Mouse (Mus musculus) layer of hippocampus, postnatal 25 days (tissue): Measurements from ENCODE around the gene Ubac2. TPM values are rescaled to one million over a fixed set of nuclear protein-coding genes. Genes with fewer than 3 reads are reported as not detected.
"Not testable (repeated sequence)": the region's sequence is repeated elsewhere in the genome, so short reads cannot be mapped to it uniquely, and the experiment has no call there.

Source experiments
- DNase-seq, 2 experiments: peaks; one replicate each; pipeline ENCODE4 v3.0.0; 2022; ENCODE audit warnings: mixed read lengths in 2 of 2, low spot score in 1 of 2; ENCODE audit errors: extremely low spot score in 1 of 2
- total RNA-seq, 2 experiments: library from RNA; stranded (reverse); gene quantifications; 2 replicates each; pipeline ENCODE4 v1.2.3; 2021

Gene Ubac2
- total RNA-seq, 2 experiments from 2014 or later = 48.3 to 52.4 TPM

DNA sequence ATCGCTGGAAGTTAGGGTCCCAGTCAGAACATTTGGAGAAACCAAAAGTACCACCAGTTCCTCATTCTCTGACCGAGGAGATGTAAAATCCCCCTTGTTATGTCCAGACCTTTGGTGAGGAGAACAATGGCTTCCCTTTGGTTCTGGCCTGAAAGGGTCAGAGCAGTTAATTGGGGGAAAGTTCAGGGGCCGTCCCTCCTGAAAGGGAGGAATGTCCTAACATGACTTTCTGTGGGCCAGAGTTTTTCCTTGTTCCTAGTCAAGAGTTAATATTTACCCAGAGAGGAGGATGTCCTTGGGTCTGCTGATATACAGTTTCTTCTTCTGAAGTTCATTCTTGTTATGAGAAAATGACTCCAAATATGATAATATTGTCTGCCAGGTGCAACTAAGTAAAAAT, 189.6 kb downstream of the Ubac2 start:
- not testable (repeated sequence) for DNase-seq

DNA sequence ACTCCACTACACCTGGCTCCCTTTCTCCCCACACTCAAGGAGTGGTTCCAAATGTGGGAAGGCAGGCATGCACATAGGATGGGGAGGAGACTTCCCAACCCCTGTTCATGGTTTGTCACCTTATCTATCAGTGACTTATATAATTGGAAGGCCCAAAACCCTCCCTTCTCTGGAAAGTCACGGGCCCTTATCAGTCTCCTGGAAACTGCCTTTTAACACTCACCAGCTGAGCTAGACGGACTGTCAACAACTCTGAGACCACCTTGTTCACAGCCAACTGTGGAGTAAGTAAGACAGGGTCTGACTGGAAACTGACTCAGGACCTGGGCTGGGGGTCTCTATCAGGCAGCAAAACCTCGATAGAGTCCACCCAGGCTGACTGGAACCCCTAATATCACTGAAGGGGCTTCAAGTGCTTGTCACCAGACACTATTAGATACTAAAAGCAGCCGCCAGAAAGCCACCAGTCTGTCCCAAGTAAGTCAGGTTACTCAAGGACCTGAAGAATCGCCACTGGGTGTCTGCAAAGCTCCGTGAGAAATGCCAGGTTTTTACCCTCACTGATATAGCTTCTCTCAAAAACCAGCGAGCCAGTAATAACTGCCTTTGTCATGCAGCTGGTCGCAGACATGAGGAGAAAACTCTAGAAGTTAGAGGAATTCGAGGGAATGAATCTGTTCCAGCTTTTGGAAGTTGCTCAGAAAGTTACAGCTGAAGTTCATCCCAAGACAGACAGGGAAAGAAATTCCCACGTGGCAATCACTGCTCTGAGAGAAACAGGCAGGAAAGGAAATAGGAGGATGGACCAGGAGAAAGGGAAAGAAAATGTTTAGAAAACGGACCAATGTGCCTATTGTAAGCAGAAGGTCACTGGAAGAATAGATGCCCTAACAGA, 190.6 kb downstream of the Ubac2 start:
- DNase-seq = no peak

DNA sequence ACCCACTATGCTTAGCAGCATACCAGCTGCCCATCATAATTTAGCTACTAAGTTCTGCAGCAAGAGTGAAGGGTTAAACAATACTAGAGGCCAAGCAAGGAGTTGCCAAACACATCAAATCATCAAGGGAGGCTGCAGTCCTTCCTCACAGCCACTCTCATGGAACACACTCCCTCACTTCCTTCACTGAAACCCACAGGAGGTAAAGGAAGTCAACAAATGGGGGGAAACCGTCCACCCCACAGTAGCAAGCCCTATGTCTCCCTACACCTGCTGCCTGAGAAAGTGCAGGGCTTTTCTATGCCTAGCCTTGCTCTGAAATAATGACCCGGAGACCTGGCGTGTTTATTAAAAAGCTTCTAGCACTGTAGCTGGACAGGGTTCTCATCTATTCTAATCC, 191.5 kb downstream of the Ubac2 start:
- no peak for DNase-seq

Other genes starting within 250 kb of the Ubac2 start
- gene Dock9, start 80.8 kb upstream of the Ubac2 start, total RNA-seq = 100 to 1,000 TPM; 195 to 220 TPM
- not detected for gene Gpr18, start 37.2 kb downstream of the Ubac2 start, total RNA-seq
- under 1 TPM; 0.87 to 0.96 TPM for gene Gpr183, start 86.6 kb downstream of the Ubac2 start, total RNA-seq
- gene Timm8a2, start 156.1 kb downstream of the Ubac2 start, total RNA-seq = under 1 TPM in 1 of 2 experiments, not detected in 1; 0.56 TPM
- 100 to 1,000 TPM in 1 of 2 experiments, 10 to 100 TPM in 1; 97.4 to 112 TPM for gene Tm9sf2, start 228.4 kb downstream of the Ubac2 start, total RNA-seq